Mouse (Mus musculus): Measurements from ENCODE around the gene Rab40c.
"Not testable (repeated sequence)": the region's sequence is repeated elsewhere in the genome, so short reads cannot be mapped to it uniquely, and the experiment has no call there.

Gene Rab40c

GRCm38 (mm10) chr17:25874148-25874720 lies 45.3 kb downstream of the Rab40c start:
- no peak for DNase-seq (ENCODE audit: low spot score)

DNA sequence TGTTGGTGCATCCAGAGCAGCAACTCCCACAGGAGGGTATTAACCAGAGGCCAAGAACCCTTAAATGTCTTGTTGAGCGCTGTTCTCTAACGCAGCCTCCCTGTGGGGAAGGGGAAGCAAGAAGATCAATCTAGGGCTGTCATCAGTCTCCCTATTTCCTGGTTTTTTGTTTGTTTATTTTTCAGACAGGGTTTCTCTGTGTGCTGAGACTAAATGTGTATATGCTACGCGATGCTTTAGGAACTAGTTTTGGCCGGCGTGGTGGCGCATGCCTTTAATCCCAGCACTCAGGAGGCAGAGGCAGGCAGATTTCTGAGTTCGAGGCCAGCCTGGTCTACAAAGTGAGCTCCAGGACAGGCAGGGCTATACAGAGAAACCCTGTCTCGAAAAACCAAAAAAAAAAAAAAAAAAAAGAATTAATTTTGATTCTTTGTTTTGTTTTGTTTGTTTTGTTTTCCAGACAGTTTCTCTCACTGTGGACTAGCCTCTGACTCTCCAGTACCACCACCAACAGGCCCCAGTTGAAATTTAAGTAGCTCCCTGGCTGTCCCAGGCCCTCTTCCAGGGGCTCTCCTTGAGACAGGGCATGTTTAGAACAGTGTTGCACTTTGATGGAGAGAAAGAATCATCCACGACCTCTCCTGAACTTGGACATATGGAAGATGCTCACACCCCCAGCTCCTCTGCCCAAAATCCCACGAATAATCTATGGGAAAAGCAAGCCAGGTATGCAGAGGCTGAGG lies 46.0 kb downstream of the Rab40c start:
- DNase-seq (ENCODE audit: low spot score) = no peak

GRCm38 (mm10) chr17:25872676-25873075 lies 46.9 kb downstream of the Rab40c start:
- DNase-seq (ENCODE audit: low spot score) = no peak

DNA sequence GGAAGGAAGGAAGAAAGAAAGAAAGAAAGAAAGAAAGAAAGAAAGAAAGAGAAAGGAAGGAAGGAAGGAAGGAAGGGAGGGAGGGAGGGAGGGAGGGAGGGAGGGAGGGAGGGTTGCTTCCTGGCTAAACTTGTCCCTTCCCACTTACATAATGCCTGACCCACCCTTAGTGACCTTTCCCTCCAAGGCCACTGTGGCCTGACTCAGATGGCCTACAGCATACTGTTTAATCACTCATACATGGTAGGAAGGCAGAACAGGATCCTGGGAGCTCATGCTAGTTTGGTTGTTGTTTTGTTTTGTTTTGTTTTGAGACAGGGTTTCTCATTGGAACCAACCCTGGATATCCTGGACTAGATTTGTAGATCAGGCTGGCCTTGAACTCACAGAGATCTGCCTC lies 48.0 kb downstream of the Rab40c start:
- DNase-seq (ENCODE audit: low spot score) = not testable (repeated sequence)

GRCm38 (mm10) chr17:25869954-25870353 lies 49.6 kb downstream of the Rab40c start:
- DNase-seq (ENCODE audit: low spot score) = no peak

- no peak for DNase-seq (ENCODE audit: low spot score)
Observed at GRCm38 (mm10) chr17:25869498-25869897, 50.0 kb downstream of the Rab40c start.

DNA sequence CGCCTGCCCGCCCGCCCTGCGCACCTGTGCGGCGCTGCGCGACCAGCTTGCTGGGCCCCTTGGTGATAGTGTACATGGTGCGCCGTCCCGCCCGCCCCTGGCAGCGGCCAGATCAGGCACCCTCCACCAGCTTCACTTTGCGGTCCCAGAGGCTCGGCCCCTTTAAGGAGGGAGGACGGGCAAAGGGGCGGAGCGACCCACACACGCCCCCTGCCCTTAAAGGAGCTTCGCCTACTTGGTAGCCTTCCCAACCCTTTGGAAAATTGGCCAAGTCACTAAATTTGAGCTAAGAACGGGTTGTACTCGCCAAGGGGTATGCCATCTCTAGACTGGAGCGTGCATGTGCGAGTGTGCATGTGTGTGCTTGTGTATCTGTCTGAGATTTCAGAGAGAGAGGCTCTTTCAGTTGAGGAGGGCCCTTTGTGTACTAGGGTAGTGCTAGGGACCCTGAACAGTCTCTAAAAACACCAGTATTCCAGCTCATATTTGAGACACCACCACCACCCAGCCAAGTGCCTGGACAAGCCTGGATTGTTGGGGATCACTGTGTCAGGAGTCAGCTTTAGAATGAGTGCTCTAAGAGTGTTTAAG lies 50.8 kb downstream of the Rab40c start, which contains the start of gene Mcrip2:
Gene Mcrip2, minus strand, starts transcription at position 164 of the 591 bp plus-strand sequence.
- DNase-seq (ENCODE audit: low spot score) = peak; percentile 82

DNA sequence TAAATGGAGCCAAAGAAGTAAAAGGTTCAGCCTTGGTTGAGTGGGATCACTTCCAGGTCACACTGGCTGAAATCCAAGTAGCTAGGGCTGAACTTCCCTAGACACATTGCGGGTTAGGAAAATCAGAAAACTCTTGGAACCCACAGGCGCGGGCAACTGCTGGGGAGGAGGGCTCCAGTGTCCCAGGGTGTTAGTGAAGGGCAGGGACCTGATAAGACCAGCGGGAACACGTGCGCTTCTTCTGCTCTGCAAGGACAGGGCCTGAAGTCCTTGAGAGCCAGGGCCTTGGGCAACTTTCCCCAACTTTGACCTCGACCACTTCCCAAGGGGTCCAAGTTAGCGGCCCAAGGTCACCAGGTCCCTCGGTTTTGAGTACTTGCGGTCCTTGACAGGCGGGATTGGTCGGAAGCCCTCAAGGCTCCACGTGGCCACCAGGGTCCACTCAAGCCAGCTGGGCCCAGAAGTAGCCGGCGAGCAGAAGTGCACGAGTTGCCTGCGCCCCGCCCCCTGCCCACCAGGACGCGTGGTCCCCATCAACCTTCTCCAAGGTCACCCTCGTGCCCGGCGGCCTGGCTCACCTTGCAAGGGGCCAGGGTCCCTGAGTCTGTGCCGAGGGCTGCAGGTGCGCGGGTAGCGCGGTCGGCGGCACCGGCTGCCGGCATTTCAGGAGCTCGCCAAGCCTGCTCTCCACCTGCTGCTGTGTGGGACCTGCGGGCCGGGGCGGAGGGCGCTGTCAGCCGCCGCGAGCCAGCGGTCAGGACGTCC lies 51.5 kb downstream of the Rab40c start:
- peak; percentile 48 for DNase-seq (ENCODE audit: low spot score)

- no peak for DNase-seq (ENCODE audit: low spot score)
Observed at GRCm38 (mm10) chr17:25867509-25867835, 52.1 kb downstream of the Rab40c start.

GRCm38 (mm10) chr17:25866172-25866571 lies 53.4 kb downstream of the Rab40c start:
- no peak for DNase-seq (ENCODE audit: low spot score)

DNA sequence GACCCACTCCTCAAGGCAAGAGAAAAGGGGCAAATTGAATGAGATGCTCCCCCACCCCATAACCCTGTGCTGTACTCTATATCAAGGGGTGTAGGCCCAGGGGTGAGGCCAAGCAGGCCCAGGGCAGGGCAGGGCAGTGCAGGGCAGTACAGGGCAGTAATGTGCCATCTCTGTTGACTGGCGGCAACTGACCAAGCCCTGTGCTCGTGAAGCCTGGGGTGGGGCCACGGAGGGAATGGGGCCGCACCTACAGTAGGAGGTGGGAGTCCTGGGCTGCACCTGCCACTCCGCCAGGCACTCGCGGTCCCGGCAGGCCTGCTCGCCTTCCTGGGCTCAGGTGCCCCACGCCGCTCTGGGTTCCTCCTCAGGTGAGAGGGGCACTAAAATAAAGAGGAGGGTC lies 54.2 kb downstream of the Rab40c start:
- no peak for DNase-seq (ENCODE audit: low spot score)

GRCm38 (mm10) chr17:25864311-25864710 lies 55.2 kb downstream of the Rab40c start:
- no peak for DNase-seq (ENCODE audit: low spot score)

- no peak for DNase-seq (ENCODE audit: low spot score)
Observed at GRCm38 (mm10) chr17:25863681-25864080, 55.8 kb downstream of the Rab40c start.

- no peak for DNase-seq (ENCODE audit: low spot score)
Observed at GRCm38 (mm10) chr17:25861704-25862612, 57.6 kb downstream of the Rab40c start.

GRCm38 (mm10) chr17:25860832-25861703 lies 58.5 kb downstream of the Rab40c start, which contains the start of gene Wdr90:
Gene Wdr90, minus strand, starts transcription at chr17:25861501.
- peak; percentile 91 for DNase-seq (ENCODE audit: low spot score)

DNA sequence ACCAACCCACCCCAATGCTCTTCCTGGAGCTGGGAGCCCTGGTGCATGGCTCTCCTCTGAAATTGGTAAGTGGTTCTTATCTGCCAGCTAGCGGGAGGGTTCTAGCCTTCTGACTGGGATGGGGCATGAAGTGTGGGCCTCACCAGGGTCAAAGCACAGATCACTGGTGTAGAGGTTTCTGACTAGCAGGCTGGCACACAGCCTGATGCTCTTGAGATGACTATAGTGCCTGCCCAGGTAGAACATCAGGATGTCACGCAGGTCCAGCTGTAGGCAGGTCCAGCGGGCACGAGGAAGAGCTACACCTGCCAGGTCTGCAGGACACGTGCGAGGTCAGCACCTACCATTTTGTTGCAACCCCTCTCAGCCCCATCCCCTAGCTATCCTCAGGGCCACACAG lies 59.3 kb downstream of the Rab40c start:
- no peak for DNase-seq (ENCODE audit: low spot score)

DNA sequence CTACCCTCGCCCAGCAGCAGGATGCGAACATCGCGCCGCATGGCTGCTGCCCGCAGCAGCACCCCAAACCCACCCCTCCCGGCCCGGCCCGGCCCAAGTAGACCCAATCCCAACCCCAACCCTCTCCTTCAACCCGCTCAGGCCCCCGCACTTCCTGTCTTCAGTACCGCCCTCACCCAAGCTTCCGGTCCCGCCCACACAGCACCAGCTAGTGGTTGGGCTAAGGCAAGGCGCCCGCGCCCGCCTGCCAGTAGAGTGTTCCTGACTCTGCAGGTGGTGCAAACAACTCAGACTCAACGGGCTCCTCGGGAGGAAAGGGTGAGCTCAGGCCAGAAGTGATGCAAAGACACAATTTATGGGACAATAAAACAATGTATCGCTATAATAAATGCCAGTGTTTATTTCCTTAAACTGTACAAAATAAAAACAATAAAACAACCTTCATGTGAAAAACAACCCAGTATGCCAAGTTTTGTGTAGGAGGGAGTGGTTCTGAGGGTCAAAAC lies 75.1 kb downstream of the Rab40c start, which contains the start of gene Rhot2:
Gene Rhot2, minus strand, starts transcription at position 456 of the 506 bp plus-strand sequence.
- DNase-seq (ENCODE audit: low spot score) = peak; percentile 97

DNA sequence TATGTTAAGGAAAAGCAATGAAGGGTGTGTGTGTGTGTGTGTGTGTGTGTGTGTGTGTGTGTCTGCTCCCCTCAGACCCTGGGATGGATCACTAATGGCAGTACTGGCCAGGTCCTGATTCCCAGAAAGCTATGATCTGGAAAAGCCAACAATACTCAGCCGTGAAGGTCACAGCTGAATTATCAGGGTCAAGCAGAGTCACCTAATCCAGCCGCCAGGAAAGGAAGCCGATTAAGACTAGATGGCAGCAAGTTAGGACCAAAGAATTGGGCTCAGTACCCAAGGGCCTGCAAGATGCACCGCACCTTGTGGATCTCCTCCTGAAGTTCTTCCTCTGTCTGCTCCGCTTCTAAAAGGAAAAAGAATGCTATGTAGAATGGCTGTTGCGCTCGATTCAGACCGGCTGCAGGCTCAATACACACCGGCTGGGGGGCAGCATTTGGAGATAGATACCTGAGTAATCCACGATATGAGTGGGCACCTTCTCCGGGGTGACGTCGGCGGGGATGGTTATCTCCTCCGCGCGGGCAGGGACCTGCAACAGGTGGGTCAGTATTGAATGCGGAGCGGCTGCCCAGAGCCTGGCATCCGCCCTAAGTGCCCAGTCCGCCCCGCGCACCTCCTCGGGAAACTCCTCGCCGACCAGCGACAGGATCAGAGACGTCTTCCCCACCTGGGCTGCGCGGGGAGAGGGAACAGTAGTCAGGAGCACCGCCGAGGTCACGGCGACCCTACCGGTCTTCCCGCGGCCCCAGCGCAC lies 75.7 kb downstream of the Rab40c start:
- DNase-seq (ENCODE audit: low spot score) = peak; percentile 41

- DNase-seq (ENCODE audit: low spot score) = no peak
Observed at GRCm38 (mm10) chr17:25843122-25843521, 76.4 kb downstream of the Rab40c start.
